Mouse (Mus musculus): ENCODE data around the gene Trpm7. TPM values are rescaled to one million over a fixed set of nuclear protein-coding genes. Genes with fewer than 3 reads are reported as not detected.

Trpm7 gene
- polyA plus RNA-seq, 1 experiment from 2014 or later = 40.5 TPM

- Histone ChIP-seq H3K36me3 (ENCODE audit: control insufficient read depth, insufficient read depth, low read length) (no peaks in the 10 kb centered on the region), H3K4me3 (replicated peaks; ENCODE audit: low read length) (no peak overlapping the region), H3K27ac (ENCODE audit: low read length) (no peak overlapping the region), H3K27me3 (ENCODE audit: control insufficient read depth, insufficient read depth, low read length) (no peaks in the 10 kb centered on the region), H3K4me2 (ENCODE audit: low read depth, low read length) (no peak overlapping the region), H3K9me3 (replicated peaks; ENCODE audit: control insufficient read depth, low read length) (no peaks in the 10 kb centered on the region), H3K9ac (ENCODE audit: low read length) (no peak overlapping the region), H3K4me1 (ENCODE audit: control insufficient read depth, insufficient read depth, low read length) (no peaks in the 10 kb centered on the region)
- 90% methylated on average over 5 of the region's 5 CpGs for WGBS
- ATAC-seq (ENCODE audit: insufficient read depth, low FRiP score) = no peak
Measured at GRCm38 (mm10) chr2:126772217-126772616, 103.8 kb downstream of the Trpm7 start.

GRCm38 (mm10) chr2:126769431-126770181 lies 106.4 kb downstream of the Trpm7 start:
- no peak overlapping the region for H3K4me3 ChIP-seq (replicated peaks; ENCODE audit: low read length)
- WGBS = 71% methylated on average over 19 of the region's 19 CpGs
- no peak for ATAC-seq (ENCODE audit: insufficient read depth, low FRiP score)
- H3K27ac ChIP-seq (ENCODE audit: low read length) = no peak overlapping the region
- H3K9ac ChIP-seq (ENCODE audit: low read length) = no peak overlapping the region
- H3K36me3 ChIP-seq (ENCODE audit: control insufficient read depth, insufficient read depth, low read length) = no peaks in the 10 kb centered on the region
- no peaks in the 10 kb centered on the region for H3K27me3 ChIP-seq (ENCODE audit: control insufficient read depth, insufficient read depth, low read length)
- no peak overlapping the region for H3K4me2 ChIP-seq (ENCODE audit: low read depth, low read length)
- no peaks in the 10 kb centered on the region for H3K4me1 ChIP-seq (ENCODE audit: control insufficient read depth, insufficient read depth, low read length)
- no peaks in the 10 kb centered on the region for H3K9me3 ChIP-seq (replicated peaks; ENCODE audit: control insufficient read depth, low read length)

DNA sequence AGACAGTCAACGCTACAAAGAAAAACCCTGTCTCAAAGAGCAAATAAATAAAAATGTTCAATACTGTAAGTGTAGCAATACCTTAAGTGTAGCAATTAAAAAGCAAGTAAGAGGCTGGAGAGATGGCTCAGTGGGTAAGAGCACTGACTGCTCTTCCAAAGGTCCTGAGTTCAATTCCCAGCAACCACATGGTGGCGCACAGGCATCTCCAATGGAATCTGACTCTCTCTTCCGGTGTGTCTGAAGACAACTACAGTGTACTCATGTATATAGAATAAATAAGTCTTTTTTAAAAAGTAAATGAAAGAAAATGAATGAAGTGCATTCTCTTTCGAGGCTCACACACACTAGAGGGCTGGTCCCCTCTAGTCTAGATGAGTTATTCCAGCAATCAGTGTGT lies 107.8 kb downstream of the Trpm7 start:
- no peak for ATAC-seq (ENCODE audit: insufficient read depth, low FRiP score)
- 66% methylated on average over 4 of the region's 4 CpGs for WGBS
- no peaks in the 10 kb centered on the region for H3K4me1 ChIP-seq (ENCODE audit: control insufficient read depth, insufficient read depth, low read length)

GRCm38 (mm10) chr2:126767599-126767998 lies 108.4 kb downstream of the Trpm7 start:
- Histone ChIP-seq H3K9me3 (replicated peaks; ENCODE audit: control insufficient read depth, low read length) (no peaks in the 10 kb centered on the region), H3K4me1 (ENCODE audit: control insufficient read depth, insufficient read depth, low read length) (no peaks in the 10 kb centered on the region), H3K4me3 (replicated peaks; ENCODE audit: low read length) (no peak overlapping the region), H3K4me2 (ENCODE audit: low read depth, low read length) (no peak overlapping the region), H3K36me3 (ENCODE audit: control insufficient read depth, insufficient read depth, low read length) (no peaks in the 10 kb centered on the region), H3K27me3 (ENCODE audit: control insufficient read depth, insufficient read depth, low read length) (no peaks in the 10 kb centered on the region), H3K27ac (ENCODE audit: low read length) (no peak overlapping the region), H3K9ac (ENCODE audit: low read length) (no peak overlapping the region)
- 96% methylated on average over 3 of the region's 3 CpGs for WGBS
- no peak for ATAC-seq (ENCODE audit: insufficient read depth, low FRiP score)

More for the DNA sequence above, 107.8 kb downstream of the Trpm7 start:
- Histone ChIP-seq H3K36me3 (ENCODE audit: control insufficient read depth, insufficient read depth, low read length) (no peaks in the 10 kb centered on the region), H3K27me3 (ENCODE audit: control insufficient read depth, insufficient read depth, low read length) (no peaks in the 10 kb centered on the region), H3K4me2 (ENCODE audit: low read depth, low read length) (no peak overlapping the region), H3K27ac (ENCODE audit: low read length) (no peak overlapping the region), H3K9me3 (replicated peaks; ENCODE audit: control insufficient read depth, low read length) (no peaks in the 10 kb centered on the region), H3K9ac (ENCODE audit: low read length) (no peak overlapping the region), H3K4me3 (replicated peaks; ENCODE audit: low read length) (no peak overlapping the region)

DNA sequence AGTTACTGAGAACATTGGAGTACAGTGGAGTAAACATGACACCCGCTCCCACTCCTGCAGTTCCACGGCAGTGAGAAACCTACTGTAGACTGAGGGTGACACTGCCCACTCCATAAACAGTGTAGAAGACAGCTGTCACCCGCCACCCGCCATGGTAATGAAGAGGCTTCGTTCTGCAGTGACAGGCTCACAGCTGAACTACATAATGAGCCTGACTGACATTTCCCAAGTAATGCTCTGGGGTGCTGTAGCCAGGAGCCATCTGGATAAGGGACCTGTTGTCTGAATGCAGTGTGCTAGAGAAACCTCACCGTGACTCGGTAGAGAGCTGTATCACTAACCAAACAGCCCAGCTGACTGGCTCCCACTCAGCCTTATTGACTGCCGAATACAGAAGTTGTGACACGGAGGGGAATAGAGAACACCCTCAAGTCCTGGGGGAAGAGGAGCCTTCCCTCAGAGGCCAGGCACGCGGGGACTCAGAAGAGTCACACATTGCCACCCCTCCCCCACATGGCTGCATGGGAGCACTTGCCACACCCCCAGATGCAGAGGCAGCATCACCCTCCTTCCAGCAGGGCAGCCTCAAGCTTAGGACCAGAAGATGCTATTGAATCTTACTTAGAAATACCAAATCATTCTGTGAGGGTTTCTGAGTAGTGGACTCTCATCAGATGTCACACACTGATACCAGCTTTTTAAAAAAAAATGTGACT lies 110.0 kb downstream of the Trpm7 start:
- Histone ChIP-seq H3K4me2 (ENCODE audit: low read depth, low read length) (no peak overlapping the region), H3K27ac (ENCODE audit: low read length) (no peak overlapping the region), H3K9me3 (replicated peaks; ENCODE audit: control insufficient read depth, low read length) (no peaks in the 10 kb centered on the region), H3K27me3 (ENCODE audit: control insufficient read depth, insufficient read depth, low read length) (no peaks in the 10 kb centered on the region), H3K36me3 (ENCODE audit: control insufficient read depth, insufficient read depth, low read length) (0 out of 2 replicates have a peak, but pooled peaks cover 3% of the 10 kb centered on the region), H3K4me3 (replicated peaks; ENCODE audit: low read length) (no peak overlapping the region), H3K9ac (ENCODE audit: low read length) (no peak overlapping the region), H3K4me1 (ENCODE audit: control insufficient read depth, insufficient read depth, low read length) (no peaks in the 10 kb centered on the region)
- WGBS = 40% methylated on average over 11 of the region's 11 CpGs
- ATAC-seq (ENCODE audit: insufficient read depth, low FRiP score) = peak; percentile 44; the same call in 1 of the 2 replicates

DNA sequence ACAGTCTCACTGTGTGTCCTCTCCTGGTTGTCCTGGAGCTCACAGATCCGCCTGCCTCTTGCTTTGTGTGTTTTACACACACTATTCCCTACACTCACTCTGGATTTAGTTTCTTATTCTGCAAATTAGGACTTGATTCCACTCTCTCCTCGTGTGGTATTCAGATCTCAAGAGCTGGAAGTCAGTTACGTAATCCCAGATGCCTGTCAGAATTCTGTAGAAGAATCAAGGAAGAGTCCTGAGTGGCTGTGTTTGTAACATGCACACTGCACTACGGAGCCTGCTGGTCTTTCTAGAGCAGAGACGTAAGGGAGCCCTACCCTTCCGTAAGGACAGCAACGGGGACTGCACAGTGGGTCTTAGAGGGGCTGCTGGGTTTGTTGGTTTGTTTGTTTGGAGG lies 116.7 kb downstream of the Trpm7 start:
- 91% methylated on average over 7 of the region's 7 CpGs for WGBS
- H3K36me3 ChIP-seq (ENCODE audit: control insufficient read depth, insufficient read depth, low read length) = peaks cover 18% of the 10 kb centered on the region

DNA sequence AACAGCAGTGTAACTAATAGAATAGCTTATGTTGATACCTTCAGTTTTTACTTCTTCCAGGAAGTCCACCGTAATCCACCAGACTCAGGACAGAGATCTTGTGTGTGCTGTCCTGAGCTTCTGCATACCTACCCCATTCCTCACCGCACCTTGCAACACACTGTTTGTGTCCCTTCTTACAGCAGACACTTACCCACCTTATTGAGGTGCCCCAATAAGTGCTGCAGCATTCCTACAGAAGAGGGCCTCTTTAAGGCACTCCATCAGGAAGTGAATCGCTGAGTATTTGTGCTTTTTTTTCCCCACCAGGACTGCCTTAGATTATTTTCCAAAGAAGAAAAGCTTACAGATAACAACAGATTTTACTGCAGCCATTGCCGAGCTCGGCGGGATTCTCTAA lies 120.4 kb downstream of the Trpm7 start:
- peaks cover 19% of the 10 kb centered on the region for H3K36me3 ChIP-seq (ENCODE audit: control insufficient read depth, insufficient read depth, low read length)
- no peak for ATAC-seq (ENCODE audit: insufficient read depth, low FRiP score)
- 95% methylated on average over 6 of the region's 6 CpGs for WGBS

More for the DNA sequence above, 116.7 kb downstream of the Trpm7 start:
- Histone ChIP-seq H3K4me3 (replicated peaks; ENCODE audit: low read length) (no peak overlapping the region), H3K27me3 (ENCODE audit: control insufficient read depth, insufficient read depth, low read length) (no peaks in the 10 kb centered on the region), H3K4me1 (ENCODE audit: control insufficient read depth, insufficient read depth, low read length) (no peaks in the 10 kb centered on the region), H3K9ac (ENCODE audit: low read length) (no peak overlapping the region), H3K9me3 (replicated peaks; ENCODE audit: control insufficient read depth, low read length) (no peaks in the 10 kb centered on the region), H3K27ac (ENCODE audit: low read length) (no peak overlapping the region), H3K4me2 (ENCODE audit: low read depth, low read length) (no peak overlapping the region)
- ATAC-seq (ENCODE audit: insufficient read depth, low FRiP score) = no peak

GRCm38 (mm10) chr2:126743389-126743788 lies 132.6 kb downstream of the Trpm7 start:
- H3K27me3 ChIP-seq (ENCODE audit: control insufficient read depth, insufficient read depth, low read length) = no peaks in the 10 kb centered on the region
- no peaks in the 10 kb centered on the region for H3K4me1 ChIP-seq (ENCODE audit: control insufficient read depth, insufficient read depth, low read length)
- H3K4me3 ChIP-seq (replicated peaks; ENCODE audit: low read length) = no peak overlapping the region
- ATAC-seq (ENCODE audit: insufficient read depth, low FRiP score) = no peak
- H3K9ac ChIP-seq (ENCODE audit: low read length) = no peak overlapping the region
- WGBS = 90% methylated on average over 5 of the region's 5 CpGs
- H3K36me3 ChIP-seq (ENCODE audit: control insufficient read depth, insufficient read depth, low read length) = peaks cover 18% of the 10 kb centered on the region
- H3K4me2 ChIP-seq (ENCODE audit: low read depth, low read length) = no peak overlapping the region
- no peak overlapping the region for H3K27ac ChIP-seq (ENCODE audit: low read length)
- H3K9me3 ChIP-seq (replicated peaks; ENCODE audit: control insufficient read depth, low read length) = no peaks in the 10 kb centered on the region

More for the DNA sequence above, 120.4 kb downstream of the Trpm7 start:
- Histone ChIP-seq H3K27ac (ENCODE audit: low read length) (no peak overlapping the region), H3K27me3 (ENCODE audit: control insufficient read depth, insufficient read depth, low read length) (no peaks in the 10 kb centered on the region), H3K9ac (ENCODE audit: low read length) (no peak overlapping the region), H3K9me3 (replicated peaks; ENCODE audit: control insufficient read depth, low read length) (no peaks in the 10 kb centered on the region), H3K4me1 (ENCODE audit: control insufficient read depth, insufficient read depth, low read length) (no peaks in the 10 kb centered on the region), H3K4me3 (replicated peaks; ENCODE audit: low read length) (no peak overlapping the region), H3K4me2 (ENCODE audit: low read depth, low read length) (no peak overlapping the region)

Measured in stomach, embryonic 16.5 days (tissue).